In genomic region chr3:128239813-128240421, GRCm38 (mm10) we compare ENCODE assay signal across 27 mouse cellular contexts.
DNase-seq lines count a peak whose midpoint lies in the region; ATAC-seq and TF ChIP-seq lines count a peak whose summit lies in the region.
"Had no signal": no experiment of that assay in that cellular context is flagged by ENCODE, and none has a peak within 500 bp of the region (broad histone marks: within the 10 kb centered on the region; RNA-seq: fewer than 3 reads in every experiment).

No protein-coding gene starts in this region.

- WGBS in heart, embryonic 14.5 days = 3% methylated on average over 7 of the region's 7 CpGs
- 11% methylated on average over 7 of the region's 7 CpGs for WGBS in intestine, embryonic 14.5 days
- WGBS in intestine, postnatal 0 days = 14% methylated on average over 7 of the region's 7 CpGs
- 16% methylated on average over 7 of the region's 7 CpGs for WGBS in intestine, embryonic 15.5 days
- whole genome bisulfite sequencing in intestine, embryonic 16.5 days = 15% methylated on average over 7 of the region's 7 CpGs

- H3K9ac ChIP-seq in heart, embryonic 14.5 days (ENCODE audit: low read length) = no peak overlapping the region
- H3K9ac ChIP-seq in intestine, embryonic 14.5 days (ENCODE audit: low read length) = no peak overlapping the region
- no peak overlapping the region for H3K9ac ChIP-seq in intestine, postnatal 0 days (ENCODE audit: low read depth, low read length)
- no peak overlapping the region for H3K9ac ChIP-seq in intestine, embryonic 15.5 days
- no peak overlapping the region for H3K9ac ChIP-seq in intestine, embryonic 16.5 days (ENCODE audit: low read depth, low read length)
- H3K9ac ChIP-seq: embryonic facial prominence, embryonic 13.5 days; forebrain, embryonic 12.5 days; forebrain, embryonic 15.5 days; hindbrain, embryonic 12.5 days; hindbrain, embryonic 15.5 days had no signal

- H3K27me3 ChIP-seq in heart, embryonic 14.5 days (ENCODE audit: control insufficient read depth, insufficient read depth, low read length) = peaks cover 26% of the 10 kb centered on the region
- no peaks in the 10 kb centered on the region for H3K27me3 ChIP-seq in intestine, embryonic 14.5 days (replicated peaks; ENCODE audit: control insufficient read depth, insufficient read depth, low read length)
- no peaks in the 10 kb centered on the region for H3K27me3 ChIP-seq in intestine, postnatal 0 days (replicated peaks; ENCODE audit: control insufficient read depth, insufficient read depth, low read length)
- no peaks in the 10 kb centered on the region for H3K27me3 ChIP-seq in intestine, embryonic 15.5 days (replicated peaks)
- H3K27me3 ChIP-seq in intestine, embryonic 16.5 days (replicated peaks; ENCODE audit: control insufficient read depth, insufficient read depth, low read length) = no peaks in the 10 kb centered on the region
- H3K27me3 ChIP-seq: embryonic facial prominence, embryonic 13.5 days; forebrain, embryonic 12.5 days; forebrain, embryonic 15.5 days; hindbrain, embryonic 12.5 days; hindbrain, embryonic 15.5 days had no signal

- peaks cover 2 to 14% of the 10 kb centered on the region in 2 experiments for H3K4me1 ChIP-seq in heart, embryonic 14.5 days (ENCODE audit: control insufficient read depth in 2 of 2, insufficient read depth in 2 of 2, low read length in 2 of 2)
- 0 out of 2 replicates have a peak, but pooled peaks cover 3% of the 10 kb centered on the region for H3K4me1 ChIP-seq in intestine, embryonic 14.5 days (replicated peaks; ENCODE audit: control insufficient read depth, insufficient read depth, low read length)
- no peaks in the 10 kb centered on the region for H3K4me1 ChIP-seq in intestine, postnatal 0 days (replicated peaks; ENCODE audit: control insufficient read depth, insufficient read depth, low read length)
- no peaks in the 10 kb centered on the region for H3K4me1 ChIP-seq in intestine, embryonic 15.5 days (replicated peaks)
- no peaks in the 10 kb centered on the region; the same call in 1 of the 2 replicates for H3K4me1 ChIP-seq in intestine, embryonic 16.5 days (ENCODE audit: control insufficient read depth, insufficient read depth, low read length)
- H3K4me1 ChIP-seq: embryonic facial prominence, embryonic 10.5 days; embryonic facial prominence, embryonic 13.5 days; forebrain, embryonic 12.5 days; forebrain, embryonic 15.5 days; hindbrain, embryonic 12.5 days; hindbrain, embryonic 15.5 days had no signal

- no peaks in the 10 kb centered on the region for H3K36me3 ChIP-seq in heart, embryonic 14.5 days (ENCODE audit: control insufficient read depth, insufficient read depth, low read length)
- H3K36me3 ChIP-seq in intestine, embryonic 14.5 days (ENCODE audit: control insufficient read depth, insufficient read depth, low read length) = no peaks in the 10 kb centered on the region
- H3K36me3 ChIP-seq in intestine, postnatal 0 days (ENCODE audit: control insufficient read depth, insufficient read depth) = no peaks in the 10 kb centered on the region
- no peaks in the 10 kb centered on the region for H3K36me3 ChIP-seq in intestine, embryonic 15.5 days
- H3K36me3 ChIP-seq in intestine, embryonic 16.5 days (ENCODE audit: control insufficient read depth, insufficient read depth, low read length) = no peaks in the 10 kb centered on the region
- H3K36me3 ChIP-seq: embryonic facial prominence, embryonic 10.5 days; embryonic facial prominence, embryonic 13.5 days; forebrain, embryonic 12.5 days; forebrain, embryonic 15.5 days; hindbrain, embryonic 12.5 days; hindbrain, embryonic 15.5 days had no signal

- H3K27ac ChIP-seq in heart, embryonic 14.5 days (replicated peaks in 1 of 2; ENCODE audit: control insufficient read depth in 1 of 2, insufficient read depth in 1 of 2, low read depth in 2 of 2, low read length in 2 of 2) = no peak overlapping the region
- no peak overlapping the region for H3K27ac ChIP-seq in intestine, embryonic 14.5 days (ENCODE audit: low read depth)
- H3K27ac ChIP-seq in intestine, postnatal 0 days (ENCODE audit: low read depth, low read length) = no peak overlapping the region
- no peak overlapping the region for H3K27ac ChIP-seq in intestine, embryonic 15.5 days
- no peak overlapping the region for H3K27ac ChIP-seq in intestine, embryonic 16.5 days (ENCODE audit: low read length)
- H3K27ac ChIP-seq: embryonic facial prominence, embryonic 10.5 days; embryonic facial prominence, embryonic 13.5 days; forebrain, embryonic 12.5 days; forebrain, embryonic 15.5 days; hindbrain, embryonic 12.5 days; hindbrain, embryonic 15.5 days had no signal

- no peak for TF ChIP-seq CTCF in intestine, postnatal 0 days (IDR thresholded peaks at IDR 0.05; ENCODE audit: low read depth)

- peak; percentile 69; the same call in 1 of the 2 replicates for ATAC-seq in heart, embryonic 14.5 days (ENCODE audit: insufficient number of reproducible peaks, insufficient read depth, low FRiP score, low read depth)
- ATAC-seq in intestine, embryonic 14.5 days (replicated peaks; ENCODE audit: low FRiP score, low TSS enrichment, low read depth) = 0 out of 2 replicates have a peak, but pooled peaks have one; percentile 50
- no peak for ATAC-seq in intestine, postnatal 0 days
- peak; percentile 85 for ATAC-seq in intestine, embryonic 15.5 days
- peak; percentile 92 for ATAC-seq in intestine, embryonic 16.5 days
- ATAC-seq: activated CD4-positive, CD25-positive, alpha-beta regulatory T cell, adult 4 months; CD4-positive, CD25-positive, alpha-beta regulatory T cell, adult 4 months; forebrain, embryonic 15.5 days had no signal

- no peaks in the 10 kb centered on the region for H3K9me3 ChIP-seq in heart, embryonic 14.5 days (ENCODE audit: control insufficient read depth, low read length)
- H3K9me3 ChIP-seq in intestine, embryonic 14.5 days (ENCODE audit: control insufficient read depth, low read length) = no peaks in the 10 kb centered on the region
- no peaks in the 10 kb centered on the region for H3K9me3 ChIP-seq in intestine, postnatal 0 days (ENCODE audit: control insufficient read depth)
- H3K9me3 ChIP-seq in intestine, embryonic 15.5 days = no peaks in the 10 kb centered on the region
- no peaks in the 10 kb centered on the region for H3K9me3 ChIP-seq in intestine, embryonic 16.5 days (ENCODE audit: control insufficient read depth, low read length)
- H3K9me3 ChIP-seq: embryonic facial prominence, embryonic 10.5 days; embryonic facial prominence, embryonic 13.5 days; forebrain, embryonic 12.5 days; forebrain, embryonic 15.5 days; hindbrain, embryonic 12.5 days; hindbrain, embryonic 15.5 days had no signal

- DNase-seq in heart, postnatal 25 days (ENCODE audit: low spot score) = no peak
- DNase-seq in intestine, embryonic 14.5 days (ENCODE audit: low spot score) = no peak
- no peak for DNase-seq in MN1 (ENCODE audit: low spot score)
- DNase-seq: adrenal gland, adult 8-10 months; adrenal gland, postnatal 25 days; cerebellum, adult 11-12 months; cerebellum, adult 8-10 months; cerebellum, postnatal 10 days; cerebellum, postnatal 36 days; embryo, embryonic 11 days; gastrocnemius, postnatal 25 days; kidney, adult 11 months; kidney, adult 8-10 months had no signal

- intact Hi-C loops in heart, postnatal 25 days (cut with DNase I) = no loop called here

- no peak overlapping the region for H3K4me3 ChIP-seq in heart, embryonic 14.5 days (ENCODE audit: control insufficient read depth in 1 of 2, insufficient read depth in 1 of 2, low read depth in 1 of 2, low read length in 2 of 2)
- no peak overlapping the region for H3K4me3 ChIP-seq in intestine, embryonic 14.5 days (ENCODE audit: low read depth, low read length)
- no peak overlapping the region for H3K4me3 ChIP-seq in intestine, postnatal 0 days (ENCODE audit: low read depth, low read length)
- H3K4me3 ChIP-seq in intestine, embryonic 15.5 days (replicated peaks) = no peak overlapping the region
- no peak overlapping the region for H3K4me3 ChIP-seq in intestine, embryonic 16.5 days (ENCODE audit: low read length)
- H3K4me3 ChIP-seq: embryonic facial prominence, embryonic 10.5 days; embryonic facial prominence, embryonic 13.5 days; erythroblast, embryonic 14.5 days; forebrain, embryonic 12.5 days; forebrain, embryonic 15.5 days; hindbrain, embryonic 12.5 days; hindbrain, embryonic 15.5 days had no signal

- H3K4me2 ChIP-seq in heart, embryonic 14.5 days (ENCODE audit: low read length) = peak overlapping the region; percentile 31
- no peak overlapping the region for H3K4me2 ChIP-seq in intestine, embryonic 14.5 days (ENCODE audit: low read length)
- no peak overlapping the region for H3K4me2 ChIP-seq in intestine, postnatal 0 days (replicated peaks; ENCODE audit: low read depth)
- H3K4me2 ChIP-seq in intestine, embryonic 15.5 days (replicated peaks) = no peak overlapping the region
- H3K4me2 ChIP-seq in intestine, embryonic 16.5 days (ENCODE audit: low read depth, low read length) = no peak overlapping the region
- H3K4me2 ChIP-seq: embryonic facial prominence, embryonic 13.5 days; forebrain, embryonic 12.5 days; forebrain, embryonic 15.5 days; heart, embryonic 11.5 days; hindbrain, embryonic 12.5 days; hindbrain, embryonic 15.5 days had no signal
